Mouse (Mus musculus) megakaryocyte, adult 5-6 weeks (primary cell): ENCODE measurements around the gene Trim56. TPM values are rescaled to one million over a fixed set of nuclear protein-coding genes. Genes with fewer than 3 reads are reported as not detected.
A peak's percentile ranks its signal among the peaks of the same experiment; 100 is the strongest.

Experiments
- ATAC-seq: 2 replicates; pipeline ENCODE4 v1.8.0; 2016; ENCODE audit warnings: mild to moderate bottlenecking, inconsistent platforms; ENCODE audit not compliant: poor library complexity, severe bottlenecking
- total RNA-seq, 2 experiments: library from RNA; stranded (forward) in 1 of 2; stranded (reverse) in 1 of 2; fragments of 153-499, 151-499 nt in 1 of 2; fragments of 221-1000, 200-1000 nt in 1 of 2; gene quantifications; 2 replicates each; pipeline versions ENCODE4 v1.2.3 to v1.2.4; 2015 to 2017

Gene Trim56
- total RNA-seq, 2 experiments from 2014 or later: 12.4 to 28.7 TPM

GRCm38 (mm10) chr5:137077187-137077586, 38.8 kb downstream of the Trim56 start:
- no peak for ATAC-seq

GRCm38 (mm10) chr5:137076191-137076930, 39.6 kb downstream of the Trim56 start:
- ATAC-seq: peak; percentile 97

GRCm38 (mm10) chr5:137075726-137076125, 40.3 kb downstream of the Trim56 start:
- no peak for ATAC-seq

DNA sequence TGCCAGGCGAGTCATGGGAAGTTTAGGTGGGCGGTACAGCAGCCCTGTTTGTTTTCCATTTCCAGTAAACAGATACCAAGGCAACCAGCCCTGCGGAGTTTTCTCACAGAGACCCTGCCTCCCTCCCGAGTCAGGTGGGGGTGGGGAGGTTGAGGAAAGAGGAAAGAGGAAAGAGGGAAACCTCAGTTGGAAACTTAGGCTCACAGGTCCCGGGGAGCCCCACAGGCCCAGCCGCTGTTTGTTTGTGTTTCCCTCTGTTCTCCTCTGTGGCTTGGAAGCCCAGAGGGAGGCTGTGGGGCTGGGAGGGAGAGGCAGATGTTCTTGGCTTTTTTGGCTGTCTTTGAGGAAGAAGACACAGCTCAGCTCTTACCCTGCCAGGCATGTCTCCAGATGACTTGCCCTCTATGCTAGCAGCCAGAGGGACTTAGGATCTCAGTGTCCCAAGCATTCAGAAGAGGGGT, 41.8 kb downstream of the Trim56 start:
- ATAC-seq: no peak

- ATAC-seq: no peak
Measured at GRCm38 (mm10) chr5:137073141-137073540, 42.9 kb downstream of the Trim56 start.

GRCm38 (mm10) chr5:137072079-137072960, 43.7 kb downstream of the Trim56 start, which contains the start of gene Serpine1:
Serpine1 (minus strand) TSS chr5:137072268.
- no peak for ATAC-seq

GRCm38 (mm10) chr5:137070881-137071605, 45.0 kb downstream of the Trim56 start:
- ATAC-seq: no peak

DNA sequence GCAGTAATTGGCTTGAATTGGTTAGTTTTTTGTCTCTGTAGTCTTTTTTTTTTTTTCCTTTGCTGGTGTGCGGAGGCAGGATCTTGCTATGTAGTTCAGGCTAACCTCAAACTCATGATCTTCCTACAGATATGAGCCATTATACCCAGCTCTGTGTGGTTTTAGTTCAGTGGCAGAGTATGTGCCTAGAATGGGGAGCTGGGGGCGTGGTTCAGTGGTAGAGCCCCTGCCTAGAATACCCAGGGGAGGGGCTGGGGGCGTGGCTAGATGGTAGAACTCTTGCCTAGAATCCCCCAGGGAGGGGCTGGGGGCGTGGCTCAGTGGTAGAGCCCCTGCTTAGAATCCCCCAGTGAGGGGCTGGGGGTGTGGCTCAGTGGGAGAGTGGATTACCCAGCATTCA, 47.3 kb downstream of the Trim56 start:
- no peak for ATAC-seq

DNA sequence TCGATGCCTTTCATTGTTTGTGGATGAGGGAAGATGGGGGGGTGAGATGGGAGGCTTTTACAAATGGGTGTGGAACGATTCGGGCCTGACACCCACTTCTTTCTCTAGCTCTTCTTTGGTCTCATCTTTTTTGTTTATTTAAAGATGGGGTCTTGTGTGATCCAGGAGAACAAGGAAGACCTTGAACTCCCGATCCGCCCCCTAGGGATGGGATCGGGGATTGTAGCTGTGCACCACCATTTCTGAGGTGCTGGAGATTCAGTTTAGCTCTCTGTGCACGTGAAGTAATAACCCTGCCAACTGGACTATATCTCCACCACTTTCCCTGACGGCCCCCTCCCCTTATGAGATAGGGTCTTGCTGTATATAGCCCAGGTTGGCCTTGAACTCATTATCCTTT, 50.1 kb downstream of the Trim56 start:
- no peak for ATAC-seq

- no peak for ATAC-seq
Measured at GRCm38 (mm10) chr5:137065454-137065853, 50.6 kb downstream of the Trim56 start.

DNA sequence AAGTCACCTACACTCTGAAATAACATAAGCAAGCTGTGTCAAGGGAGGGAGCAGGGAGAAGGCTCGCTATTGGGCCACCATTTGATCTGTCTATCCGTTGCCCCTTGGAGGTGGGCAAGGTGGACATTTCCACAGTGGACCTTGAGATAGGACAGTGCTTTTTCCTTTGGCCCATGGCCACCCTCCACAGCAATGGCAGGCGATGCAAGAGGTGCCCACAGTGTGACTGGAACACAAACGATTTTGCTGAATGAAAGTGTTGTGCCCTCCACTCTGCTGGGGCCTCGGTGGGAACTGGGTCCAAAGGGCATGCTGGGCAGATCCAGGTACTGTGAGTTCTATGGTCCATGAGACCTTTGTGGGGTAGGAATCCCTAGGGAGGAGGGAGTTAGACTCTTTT, 53.4 kb downstream of the Trim56 start:
- ATAC-seq: no peak

DNA sequence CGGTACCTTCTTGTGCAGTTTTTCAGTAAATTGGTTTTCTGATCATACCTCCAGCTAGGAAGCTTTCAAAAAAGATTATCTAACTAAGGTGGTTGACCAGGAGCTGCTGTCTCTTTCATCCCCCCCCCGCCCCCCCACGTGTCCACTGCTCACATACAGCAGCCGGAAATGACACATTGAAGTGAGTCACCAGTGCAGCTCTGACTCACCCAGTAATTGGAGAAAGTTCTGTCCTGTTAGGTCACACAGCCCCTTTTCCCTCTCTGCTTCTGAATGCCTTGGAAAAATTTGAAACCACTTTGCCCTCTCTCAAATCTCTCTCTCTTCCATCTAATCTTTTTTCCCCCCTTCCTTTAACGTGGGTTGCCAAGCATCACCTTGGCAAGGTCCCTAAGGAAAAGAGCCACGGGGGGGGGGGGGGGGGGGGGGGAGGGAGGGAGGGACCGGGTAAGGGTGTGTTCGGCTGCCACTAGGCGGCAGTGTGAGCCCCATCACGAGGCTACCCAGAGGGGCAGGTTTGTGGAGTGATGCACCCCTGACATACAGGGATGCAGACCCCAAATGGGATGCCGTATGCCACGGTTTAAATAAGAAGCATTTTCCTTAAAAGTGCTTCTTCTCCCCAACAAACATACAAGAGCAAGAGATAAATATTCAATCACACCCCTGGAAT, 54.1 kb downstream of the Trim56 start:
- ATAC-seq: no peak

Other genes with a start within 250 kb of the Trim56 start
- gene Col26a1, start 233.0 kb downstream of the Trim56 start, total RNA-seq (2015): not detected in 2 replicates
- gene Col26a1, start 233.0 kb downstream of the Trim56 start, total RNA-seq (2017): not detected in 2 replicates
- gene Ift22, start 208.1 kb downstream of the Trim56 start, total RNA-seq (2015): 9.4 and 12.7 TPM in 2 replicates
- 2.0 and 3.7 TPM in 2 replicates for gene Ift22, start 208.1 kb downstream of the Trim56 start, total RNA-seq (2017)
- gene Fis1, start 162.9 kb downstream of the Trim56 start, total RNA-seq (2015): 288 and 310 TPM in 2 replicates
- 117 and 147 TPM in 2 replicates for gene Fis1, start 162.9 kb downstream of the Trim56 start, total RNA-seq (2017)
- 13.3 and 15.8 TPM in 2 replicates for gene Cldn15, start 149.6 kb downstream of the Trim56 start, total RNA-seq (2015)
- 7.1 and 15.9 TPM in 2 replicates for gene Cldn15, start 149.6 kb downstream of the Trim56 start, total RNA-seq (2017)
- 73.2 and 74.8 TPM in 2 replicates for gene Plod3, start 129.2 kb downstream of the Trim56 start, total RNA-seq (2015)
- 159 and 176 TPM in 2 replicates for gene Plod3, start 129.2 kb downstream of the Trim56 start, total RNA-seq (2017)
- 106 and 133 TPM in 2 replicates for gene Znhit1, start 128.2 kb downstream of the Trim56 start, total RNA-seq (2015)
- gene Znhit1, start 128.2 kb downstream of the Trim56 start, total RNA-seq (2017): 57.7 and 67.9 TPM in 2 replicates
- not detected in 2 replicates for gene Vgf, start 89.8 kb downstream of the Trim56 start, total RNA-seq (2015)
- gene Vgf, start 89.8 kb downstream of the Trim56 start, total RNA-seq (2017): not detected in 2 replicates
- 19.1 and 19.6 TPM in 2 replicates for gene Ap1s1, start 70.1 kb downstream of the Trim56 start, total RNA-seq (2015)
- gene Ap1s1, start 70.1 kb downstream of the Trim56 start, total RNA-seq (2017): 43.3 and 47.2 TPM in 2 replicates
- not detected in 2 replicates for gene Serpine1, start 43.9 kb downstream of the Trim56 start, total RNA-seq (2015)
- gene Serpine1, start 43.9 kb downstream of the Trim56 start, total RNA-seq (2017): not detected in 2 replicates
- not detected in 2 replicates for gene Muc3, start 33.1 kb upstream of the Trim56 start, total RNA-seq (2015)
- gene Muc3, start 33.1 kb upstream of the Trim56 start, total RNA-seq (2017): not detected in 2 replicates
- gene Muc3a, start 96.2 kb upstream of the Trim56 start, total RNA-seq (2015): 0.87 and 1.4 TPM in 2 replicates
- gene Muc3a, start 96.2 kb upstream of the Trim56 start, total RNA-seq (2017): 0.08 and 0.29 TPM in 2 replicates
- gene Ache, start 171.3 kb upstream of the Trim56 start, total RNA-seq (2015): 0.09 and 0.50 TPM in 2 replicates
- 0.07 and 0.08 TPM in 2 replicates for gene Ache, start 171.3 kb upstream of the Trim56 start, total RNA-seq (2017)
- gene Ufsp1, start 178.4 kb upstream of the Trim56 start, total RNA-seq (2015): 0.18 and 1.4 TPM in 2 replicates
- 0.24 and 0.59 TPM in 2 replicates for gene Ufsp1, start 178.4 kb upstream of the Trim56 start, total RNA-seq (2017)
- gene Srrt, start 191.5 kb upstream of the Trim56 start, total RNA-seq (2015): 71.9 and 97.1 TPM in 2 replicates
- 158 and 222 TPM in 2 replicates for gene Srrt, start 191.5 kb upstream of the Trim56 start, total RNA-seq (2017)
- gene Trip6, start 198.2 kb upstream of the Trim56 start, total RNA-seq (2015): 4.1 and 4.2 TPM in 2 replicates
- 2.1 and 2.9 TPM in 2 replicates for gene Trip6, start 198.2 kb upstream of the Trim56 start, total RNA-seq (2017)
- 12.8 and 13.4 TPM in 2 replicates for gene Slc12a9, start 217.4 kb upstream of the Trim56 start, total RNA-seq (2015)
- gene Slc12a9, start 217.4 kb upstream of the Trim56 start, total RNA-seq (2017): 20.9 and 21.6 TPM in 2 replicates
- 0.16 TPM in 1 of 2 replicates, not detected in the other for gene Ephb4, start 233.9 kb upstream of the Trim56 start, total RNA-seq (2015)
- not detected in 2 replicates for gene Ephb4, start 233.9 kb upstream of the Trim56 start, total RNA-seq (2017)